Mouse (Mus musculus) ES-E14 (cell line): Measurements from ENCODE around the gene Olfr744. TPM values are rescaled to one million over a fixed set of nuclear protein-coding genes. Genes with fewer than 3 reads are reported as not detected.
"Not testable (repeated sequence)": the region's sequence is repeated elsewhere in the genome, so short reads cannot be mapped to it uniquely, and the experiment has no call there.

Source experiments
- DNase-seq: peaks from one replicate; pipeline ENCODE4 v3.0.0-alpha.2; 2013; ENCODE audit warnings: low read depth, low spot score
- H3K27ac ChIP-seq: 2 replicates; pipeline ENCODE4 v1.5.1; 2012; ENCODE audit warnings: low read depth, mild to moderate bottlenecking, low read length, moderate library complexity, mixed read lengths; ENCODE audit not compliant: poor library complexity, insufficient read depth, severe bottlenecking
- H3K36me3 ChIP-seq: 2 replicates; pipeline ENCODE4 v1.6.1; 2012; ENCODE audit warnings: mild to moderate bottlenecking, low read length, moderate library complexity, mixed read lengths; ENCODE audit not compliant: control insufficient read depth, poor library complexity, insufficient read depth, severe bottlenecking
- H3K4me1 ChIP-seq, 2 experiments: fragments of 150-350 bp in 1 of 2; sonication (generic) in 1 of 2; 2 replicates each; pipeline ENCODE4 v1.6.1; 2012; ENCODE audit warnings: low read length in 2 of 2, mild to moderate bottlenecking in 1 of 2, mixed read lengths in 1 of 2; ENCODE audit not compliant: control insufficient read depth in 2 of 2, insufficient read depth in 2 of 2, poor library complexity in 1 of 2
- H3K4me3 ChIP-seq, 2 experiments: fragments of 150-350 bp in 1 of 2; sonication (generic) in 1 of 2; 2 replicates each; pipeline ENCODE4 v1.5.1; 2012; ENCODE audit warnings: low read length in 2 of 2, low read depth in 1 of 2, mild to moderate bottlenecking in 1 of 2, mixed read lengths in 1 of 2; ENCODE audit not compliant: insufficient read depth in 1 of 2, poor library complexity in 1 of 2, severe bottlenecking in 1 of 2
- H3K9ac ChIP-seq: 2 replicates; pipeline ENCODE4 v1.6.1; 2012; ENCODE audit warnings: low read depth, mild to moderate bottlenecking, low read length, mixed read lengths; ENCODE audit not compliant: poor library complexity, insufficient read depth, severe bottlenecking
- H3K9me3 ChIP-seq: fragments of 150-350 bp; sonication (generic); 2 replicates; pipeline ENCODE4 v1.6.1; 2012; ENCODE audit warnings: low read depth, mild to moderate bottlenecking, low read length; ENCODE audit not compliant: control insufficient read depth, insufficient read depth
- CHD2 ChIP-seq: IDR thresholded peaks from 2 replicates; pipeline ENCODE4 v1.6.1; 2014; ENCODE audit warnings: mild to moderate bottlenecking, low read depth, low read length, inconsistent platforms
- HCFC1 ChIP-seq: IDR thresholded peaks from 2 replicates; pipeline ENCODE4 v1.6.1; 2012; ENCODE audit warnings: low read length, inconsistent platforms, borderline replicate concordance; ENCODE audit not compliant: insufficient read depth
- MAFK ChIP-seq: IDR thresholded peaks from 2 replicates; pipeline ENCODE4 v1.6.1; 2014; ENCODE audit warnings: mild to moderate bottlenecking, low read depth, low read length, inconsistent platforms; ENCODE audit not compliant: insufficient read depth
- ZC3H11A ChIP-seq: IDR thresholded peaks from 2 replicates; pipeline ENCODE4 v1.6.1; 2012; ENCODE audit warnings: low read depth, mild to moderate bottlenecking, inconsistent platforms, low read length, borderline replicate concordance
- ZNF384 ChIP-seq: IDR thresholded peaks from 2 replicates; pipeline ENCODE4 v1.6.1; 2012; ENCODE audit warnings: low read depth, low read length, inconsistent platforms
- in situ Hi-C, 2 experiments: fragments of 600-800 bp; cut with MboI; formaldehyde crosslinking; loops; one replicate each; pipeline ENCODE4 v1.15.1; 2025; ENCODE audit warnings: low sequenced_read_pairs in 2 of 2, inconsistent platforms in 1 of 2; ENCODE audit not compliant: unreplicated experiment in 2 of 2
- total RNA-seq: library from RNA; depleted of rRNA; stranded (reverse); fragments of 300-350 nt; gene quantifications from 2 replicates; pipeline ENCODE4 v1.2.3, GENCODE M21; 2012; rRNA removed

The Olfr744 gene
- total RNA-seq: not detected in 2 replicates

GRCm38 (mm10) chr14:50614579-50614978 is at the start of gene Olfr744:
TSS of gene Olfr744 (plus strand) at chr14:50614879.
- Histone ChIP-seq H3K9ac (no peak within 1 kb of the TSS), H3K9me3 (no peaks in the 10 kb centered on the region), H3K4me1 (no peaks in the 10 kb centered on the region), H3K4me3 (no peak within 1 kb of the TSS), H3K27ac (no peak within 1 kb of the TSS), H3K36me3 (no peaks in the 10 kb centered on the region)
- no peak for DNase-seq
- TF ChIP-seq ZNF384: no peak
- no peak for TF ChIP-seq ZC3H11A
- TF ChIP-seq MAFK: no peak
- no peak for TF ChIP-seq CHD2
- no peak for TF ChIP-seq HCFC1
- in situ Hi-C loops: no loop called here

DNA sequence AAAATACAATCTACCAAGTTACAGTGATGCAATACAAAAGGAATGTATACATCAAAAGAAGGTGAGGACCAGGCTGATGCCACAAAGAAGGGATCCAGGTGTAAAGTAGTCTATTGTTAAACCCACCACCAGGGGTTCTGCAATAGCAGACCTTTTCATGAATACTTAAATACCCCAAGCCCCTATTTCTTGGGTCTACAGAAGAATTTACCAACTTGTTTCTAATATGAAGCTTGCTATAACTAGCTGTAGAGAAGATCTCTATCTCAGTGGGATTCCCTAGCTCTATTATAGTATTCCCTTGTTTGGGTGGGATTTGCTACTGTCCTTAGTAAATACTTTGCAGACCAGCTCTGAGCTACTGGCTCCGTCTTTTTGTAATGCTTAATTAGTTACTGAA is 41.6 kb upstream of the Olfr744 start:
- DNase-seq, H3K36me3 ChIP-seq, H3K9me3 ChIP-seq, H3K9ac ChIP-seq, in situ Hi-C loops, H3K27ac ChIP-seq, H3K4me1 ChIP-seq, H3K4me3 ChIP-seq: not testable (repeated sequence)

DNA sequence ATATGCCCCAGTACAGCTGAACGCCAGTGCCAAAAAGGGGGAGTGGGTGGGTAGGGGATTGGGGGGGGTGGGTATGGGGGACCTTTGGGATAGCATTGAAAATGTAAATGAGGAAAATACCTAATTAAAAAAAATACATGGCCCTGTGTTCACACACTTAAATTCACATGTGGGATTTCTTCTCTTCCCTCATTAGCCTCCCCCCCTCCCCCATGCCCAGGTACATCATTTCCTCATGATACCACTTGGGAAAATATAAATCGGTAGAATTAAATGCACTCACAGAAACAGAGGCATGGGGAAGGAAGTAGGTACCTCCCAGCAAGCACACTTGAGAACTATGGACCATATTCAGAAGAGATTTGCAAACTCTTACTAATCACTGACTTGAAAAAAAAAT is 24.4 kb downstream of the Olfr744 start, which contains the start of gene Olfr745:
Olfr745 (plus strand) TSS at position 301 of the 400 bp plus-strand sequence.
- H3K4me1 ChIP-seq: no peaks in the 10 kb centered on the region
- no peaks in the 10 kb centered on the region for H3K9me3 ChIP-seq
- H3K27ac ChIP-seq: no peak within 1 kb of the TSS
- H3K36me3 ChIP-seq: no peaks in the 10 kb centered on the region
- H3K9ac ChIP-seq: no peak within 1 kb of the TSS
- no peak for TF ChIP-seq ZC3H11A
- TF ChIP-seq HCFC1: no peak
- no peak for TF ChIP-seq MAFK
- TF ChIP-seq CHD2: no peak
- TF ChIP-seq ZNF384: no peak
- in situ Hi-C loops: loop anchor here in 1 of 2 experiments (25.0 kb wide), 1 partner anchor 98 kb away; the partner anchor contains the start of gene Olfr749
- no peak within 1 kb of the TSS for H3K4me3 ChIP-seq
- no peak for DNase-seq

GRCm38 (mm10) chr14:50646783-50647182 is 32.1 kb downstream of the Olfr744 start, which contains the start of gene Olfr746:
TSS of gene Olfr746 (plus strand) at chr14:50647083.
- TF ChIP-seq HCFC1 (no peak), ZNF384 (no peak), MAFK (no peak), CHD2 (no peak), ZC3H11A (no peak)
- in situ Hi-C loops: loop anchor here in 1 of 2 experiments (25.0 kb wide), 1 partner anchor 91 kb away; the partner anchor contains the start of gene Olfr749
- no peak within 1 kb of the TSS for H3K27ac ChIP-seq
- no peak within 1 kb of the TSS for H3K4me3 ChIP-seq
- DNase-seq: no peak
- no peak within 1 kb of the TSS for H3K9ac ChIP-seq
- no peaks in the 10 kb centered on the region for H3K36me3 ChIP-seq
- H3K9me3 ChIP-seq: no peaks in the 10 kb centered on the region
- H3K4me1 ChIP-seq: no peaks in the 10 kb centered on the region

Other genes starting within 250 kb of the Olfr744 start
- not detected in 2 replicates for gene Olfr736, start 233.7 kb upstream of the Olfr744 start, total RNA-seq
- gene Olfr738, start 207.3 kb upstream of the Olfr744 start, total RNA-seq: not detected in 2 replicates
- gene Olfr739, start 196.3 kb upstream of the Olfr744 start, total RNA-seq: not detected in 2 replicates
- gene Olfr740, start 169.3 kb upstream of the Olfr744 start, total RNA-seq: not detected in 2 replicates
- gene Olfr741, start 142.1 kb upstream of the Olfr744 start, total RNA-seq: not detected in 2 replicates
- not detected in 2 replicates for gene Olfr742, start 111.3 kb upstream of the Olfr744 start, total RNA-seq
- not detected in 2 replicates for gene Olfr743, start 93.0 kb upstream of the Olfr744 start, total RNA-seq
- not detected in 2 replicates for gene Olfr745, start 24.5 kb downstream of the Olfr744 start, total RNA-seq
- not detected in 2 replicates for gene Olfr746, start 32.2 kb downstream of the Olfr744 start, total RNA-seq
- gene Olfr747, start 78.3 kb downstream of the Olfr744 start, total RNA-seq: not detected in 2 replicates
- not detected in 2 replicates for gene Olfr748, start 92.5 kb downstream of the Olfr744 start, total RNA-seq
- not detected in 2 replicates for gene Olfr749, start 130.2 kb downstream of the Olfr744 start, total RNA-seq
- 28.4 and 65.9 TPM in 2 replicates for gene Ttc5, start 170.6 kb downstream of the Olfr744 start, total RNA-seq
- 24.1 and 29.4 TPM in 2 replicates for gene Ccnb1ip1, start 192.9 kb downstream of the Olfr744 start, total RNA-seq
- gene Parp2, start 193.0 kb downstream of the Olfr744 start, total RNA-seq: 44.7 and 115 TPM in 2 replicates